Mouse (Mus musculus): ENCODE data around the gene Plin4. TPM values are rescaled to one million over a fixed set of nuclear protein-coding genes. Genes with fewer than 3 reads are reported as not detected.
"Not testable (repeated sequence)": the region's sequence is repeated elsewhere in the genome, so short reads cannot be mapped to it uniquely, and the experiment has no call there.

The Plin4 gene
- total RNA-seq, 2 experiments from 2014 or later, result not detected

DNA sequence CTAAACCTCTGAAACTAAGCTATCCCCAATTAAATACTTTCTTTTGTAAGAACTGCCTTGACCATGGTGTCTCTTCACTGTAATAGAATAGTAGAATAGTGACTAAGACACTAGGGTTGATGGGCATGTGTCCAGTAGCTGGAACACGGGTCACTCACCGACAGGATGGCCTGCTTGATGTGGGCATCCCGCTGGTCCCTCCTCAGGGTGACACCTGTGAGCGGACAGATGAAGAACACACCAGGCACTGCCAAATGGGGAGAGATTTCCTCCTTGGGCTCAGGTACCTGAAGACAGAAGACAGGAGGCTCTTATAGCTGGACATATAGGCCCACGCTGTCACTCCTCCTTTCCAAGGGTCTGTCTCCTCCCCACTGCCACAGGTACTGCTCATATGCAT, 37.4 kb downstream of the Plin4 start:
- ATAC-seq (replicated peaks; ENCODE audit: low FRiP score, poor library complexity, severe bottlenecking), result no peak

DNA sequence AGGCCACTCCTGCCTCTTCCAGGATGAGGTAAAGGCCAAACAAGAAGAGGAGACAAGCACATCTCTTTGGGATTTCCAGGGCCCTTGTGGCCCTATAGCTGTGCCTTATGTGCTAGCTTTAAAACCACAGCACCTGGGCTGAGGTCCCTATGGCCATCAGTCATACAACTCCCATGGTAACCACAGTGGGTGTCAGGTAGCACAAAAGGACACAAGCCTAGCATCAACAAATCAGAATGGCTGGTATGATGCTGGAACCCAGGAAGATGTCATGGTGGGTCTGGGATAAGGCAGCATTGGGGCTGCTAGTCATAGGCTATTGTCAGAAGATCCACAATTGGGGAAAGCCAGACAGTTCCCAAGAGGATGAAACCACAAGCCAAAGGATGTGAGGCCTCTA, 38.5 kb downstream of the Plin4 start:
- no peak for ATAC-seq (replicated peaks; ENCODE audit: low FRiP score, poor library complexity, severe bottlenecking)

DNA sequence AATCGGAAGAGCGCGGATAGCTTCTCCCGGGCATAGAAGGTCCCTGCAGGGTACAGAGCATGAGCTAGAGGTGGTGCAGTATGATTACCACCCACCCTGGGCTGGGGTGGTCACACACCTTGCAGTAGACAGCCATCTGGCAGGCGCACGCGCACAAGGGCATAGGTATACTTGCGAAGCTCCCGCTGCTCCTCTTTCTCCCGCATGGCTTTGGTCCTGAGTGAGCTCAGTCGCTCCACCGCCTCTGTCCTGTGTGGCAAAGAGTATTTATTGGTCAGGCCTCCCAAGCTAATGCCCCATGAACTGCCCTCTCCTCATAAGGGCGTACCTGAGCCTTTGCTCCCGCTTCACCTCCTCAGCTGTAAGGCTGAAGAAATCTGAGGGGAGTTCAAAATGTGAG, 40.5 kb downstream of the Plin4 start:
- no peak for ATAC-seq (replicated peaks; ENCODE audit: low FRiP score, poor library complexity, severe bottlenecking)

DNA sequence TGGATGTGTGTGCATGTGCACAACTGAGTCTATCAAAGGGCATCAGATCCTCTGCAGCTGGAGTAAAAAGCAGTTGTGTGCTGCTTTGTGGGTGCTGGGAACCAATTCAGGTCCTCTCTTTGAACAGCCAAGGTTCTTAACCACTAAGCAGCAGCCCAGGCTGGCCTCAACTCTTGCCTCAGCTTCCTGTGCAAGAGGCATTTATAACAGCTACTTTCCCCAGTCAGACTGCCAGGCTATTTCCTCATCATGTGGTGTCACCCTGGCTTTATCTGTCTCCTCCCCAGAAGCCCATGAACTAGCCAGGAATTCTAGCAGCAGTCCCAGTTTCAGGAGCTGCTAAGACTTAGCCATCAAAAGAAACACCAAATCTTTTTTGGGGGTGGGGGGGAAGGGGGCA, 43.2 kb downstream of the Plin4 start:
- no peak for ATAC-seq (replicated peaks; ENCODE audit: low FRiP score, poor library complexity, severe bottlenecking)

DNA sequence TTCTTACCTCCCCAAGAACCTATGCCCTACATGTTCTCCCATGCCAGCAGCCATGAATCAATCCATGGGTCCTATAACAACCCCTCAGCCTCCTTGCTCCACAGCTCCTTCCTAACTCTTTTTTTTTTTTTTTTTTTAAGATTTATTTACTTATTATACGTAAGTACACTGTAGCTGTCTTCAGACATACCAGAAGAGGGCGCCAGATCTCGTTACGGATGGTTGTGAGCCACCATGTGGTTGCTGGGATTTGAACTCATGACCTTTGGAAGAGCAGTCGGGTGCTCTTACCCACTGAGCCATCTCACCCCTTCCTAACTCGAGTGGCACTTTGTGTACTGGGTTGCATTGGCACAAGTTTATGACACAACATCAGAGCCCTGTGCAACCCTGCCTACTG, 43.9 kb downstream of the Plin4 start:
- not testable (repeated sequence) for ATAC-seq (replicated peaks; ENCODE audit: low FRiP score, poor library complexity, severe bottlenecking)

DNA sequence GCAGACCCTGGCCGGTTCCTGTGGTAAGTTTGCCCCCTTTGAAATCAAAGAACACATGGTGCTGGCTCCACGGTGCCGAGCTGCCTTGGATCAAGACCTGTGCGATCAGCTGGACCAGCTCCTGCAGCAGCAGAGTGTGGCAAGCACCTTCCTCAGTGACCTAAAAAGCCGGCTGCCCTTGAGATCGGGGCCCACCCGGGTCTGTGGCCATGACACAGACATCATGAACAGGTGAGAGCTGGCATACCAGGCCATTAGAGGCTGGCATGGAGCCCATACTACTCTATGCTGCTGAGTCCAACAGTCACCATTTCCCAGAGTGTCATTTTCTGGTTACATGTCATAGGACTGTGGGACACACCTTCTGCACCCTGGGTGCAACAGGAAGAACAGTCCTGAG, 47.5 kb downstream of the Plin4 start:
- ATAC-seq (replicated peaks; ENCODE audit: low FRiP score, poor library complexity, severe bottlenecking), result no peak

DNA sequence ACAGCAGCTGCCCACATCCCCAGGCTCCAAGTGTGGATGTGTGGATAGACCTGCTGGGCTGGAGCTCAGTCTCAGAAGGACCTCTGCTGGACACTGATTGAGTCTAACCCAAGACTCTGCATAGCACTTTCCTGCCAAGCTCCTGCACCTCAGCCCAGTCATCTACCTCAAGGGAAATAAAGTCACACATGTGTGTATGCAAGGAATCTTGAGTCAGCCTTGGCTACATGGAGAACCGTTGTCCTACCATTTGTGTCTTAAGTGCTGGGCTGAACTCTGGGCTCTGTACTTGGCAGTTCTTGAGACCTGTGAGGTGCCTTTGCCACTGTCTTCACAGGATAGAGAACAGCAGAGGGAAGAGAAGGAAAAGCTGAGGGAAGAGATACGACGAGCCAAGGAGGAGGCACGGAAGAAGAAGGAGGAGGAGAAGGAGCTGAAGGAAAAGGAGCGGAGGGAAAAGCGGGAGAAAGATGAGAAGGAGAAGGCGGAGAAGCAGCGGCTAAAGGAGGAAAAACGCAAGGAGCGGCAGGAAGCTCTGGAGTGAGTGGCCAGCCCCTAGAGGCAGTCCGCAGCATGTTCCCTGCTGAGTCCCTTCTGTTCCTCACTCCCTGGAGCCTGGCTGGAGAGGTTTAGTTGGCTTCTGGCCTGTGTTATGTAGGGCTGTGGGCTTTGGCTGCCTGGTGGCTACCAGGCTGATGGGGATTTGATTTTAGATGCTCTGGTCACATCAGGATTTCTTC, 52.1 kb downstream of the Plin4 start:
- ATAC-seq (replicated peaks; ENCODE audit: low FRiP score, poor library complexity, severe bottlenecking), result no peak

DNA sequence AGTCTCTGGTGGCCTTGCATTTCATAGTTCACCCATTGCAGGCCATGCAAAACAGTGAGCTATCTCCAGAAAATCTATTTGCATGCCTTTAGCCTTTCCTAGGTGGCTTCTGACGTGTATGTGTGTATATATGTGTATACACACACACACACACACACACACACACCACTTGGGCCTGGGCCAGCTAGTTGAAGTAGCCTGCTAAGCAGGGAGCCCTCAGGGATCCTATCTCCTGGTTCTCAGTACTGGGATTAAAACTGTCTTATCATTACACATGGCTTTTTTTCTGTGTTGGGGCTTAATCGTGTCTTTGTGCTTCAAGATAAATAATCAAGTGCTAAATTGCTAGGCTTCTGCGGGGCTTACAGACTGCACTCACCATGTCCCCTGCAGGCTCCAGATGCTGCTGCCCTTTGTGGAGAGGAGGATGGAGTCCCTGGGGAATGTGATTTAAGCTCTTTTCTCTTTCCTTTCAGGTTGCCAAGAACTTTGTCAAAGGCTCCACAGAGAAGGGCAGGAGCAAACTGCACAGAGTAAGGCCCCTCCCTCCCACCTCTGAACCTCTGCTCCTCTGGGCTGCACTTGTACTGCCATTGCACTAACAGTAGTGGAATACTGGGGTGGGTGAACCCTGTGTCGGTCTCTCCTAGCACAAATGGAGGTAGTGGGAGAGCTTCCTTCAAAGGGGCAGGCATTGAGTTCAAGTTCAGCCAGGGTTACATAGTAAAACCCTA, 53.5 kb downstream of the Plin4 start:
- ATAC-seq (replicated peaks; ENCODE audit: low FRiP score, poor library complexity, severe bottlenecking), result no peak

DNA sequence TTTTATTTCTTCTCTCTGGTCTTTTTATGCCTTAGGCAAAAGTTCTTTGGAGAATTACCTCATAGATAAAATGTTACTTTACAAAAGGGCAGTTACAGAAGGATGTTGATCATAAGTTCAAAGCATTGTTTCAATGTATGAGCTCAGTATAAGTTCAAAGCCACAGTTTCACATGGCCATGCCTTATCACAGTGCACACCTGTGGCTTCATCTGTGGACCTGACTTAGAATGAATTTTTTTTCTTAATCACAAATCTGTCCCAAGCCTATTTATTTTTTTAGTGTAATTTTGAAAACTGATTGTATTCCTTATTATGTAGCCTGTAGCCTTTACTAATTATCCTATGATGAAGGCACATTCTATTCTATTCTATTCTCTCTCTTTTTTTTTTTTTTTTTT, 54.7 kb downstream of the Plin4 start:
- no peak for ATAC-seq (replicated peaks; ENCODE audit: low FRiP score, poor library complexity, severe bottlenecking)

DNA sequence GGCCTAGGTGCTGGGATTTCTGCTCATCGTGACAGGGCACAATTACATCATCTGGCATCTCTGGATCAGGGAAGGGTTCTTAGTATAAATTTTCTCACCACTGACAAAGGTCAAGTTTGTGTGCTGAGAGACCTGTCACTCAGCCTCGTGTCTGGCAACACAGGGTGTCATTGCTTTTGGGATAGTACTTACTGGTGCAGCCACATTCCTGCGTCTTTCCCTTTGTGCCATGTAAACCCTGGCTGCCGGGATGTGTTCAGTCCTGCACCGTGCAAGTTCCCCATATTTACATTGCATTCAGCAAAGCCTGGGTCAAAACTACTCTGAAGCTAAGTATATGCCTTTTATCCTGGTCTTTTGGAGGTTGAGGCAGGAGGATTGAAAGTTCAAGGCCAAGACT, 58.2 kb downstream of the Plin4 start:
- no peak for ATAC-seq (replicated peaks; ENCODE audit: low FRiP score, poor library complexity, severe bottlenecking)

Other genes starting within 250 kb of the Plin4 start
- gene Zfp119a, start 230.9 kb downstream of the Plin4 start, total RNA-seq (2015; ENCODE audit: low replicate concordance), result 4.6 TPM in 1 of 2 replicates, not detected in the other
- gene Zfp119a, start 230.9 kb downstream of the Plin4 start, total RNA-seq (2017; ENCODE audit: low replicate concordance), result 1.1 TPM in 1 of 2 replicates, not detected in the other
- gene Zfp959, start 217.7 kb downstream of the Plin4 start, total RNA-seq (2015; ENCODE audit: low replicate concordance), result 7.5 and 15.9 TPM in 2 replicates
- 1.4 and 6.3 TPM in 2 replicates for gene Zfp959, start 217.7 kb downstream of the Plin4 start, total RNA-seq (2017; ENCODE audit: low replicate concordance)
- gene Zfp119b, start 160.3 kb downstream of the Plin4 start, total RNA-seq (2015; ENCODE audit: low replicate concordance), result 2.9 TPM in 1 of 2 replicates, not detected in the other
- 2.6 and 5.0 TPM in 2 replicates for gene Zfp119b, start 160.3 kb downstream of the Plin4 start, total RNA-seq (2017; ENCODE audit: low replicate concordance)
- 6.1 and 9.4 TPM in 2 replicates for gene Ebi3, start 157.2 kb downstream of the Plin4 start, total RNA-seq (2015; ENCODE audit: low replicate concordance)
- 4.9 and 5.4 TPM in 2 replicates for gene Ebi3, start 157.2 kb downstream of the Plin4 start, total RNA-seq (2017; ENCODE audit: low replicate concordance)
- gene Yju2, start 150.7 kb downstream of the Plin4 start, total RNA-seq (2015; ENCODE audit: low replicate concordance), result 1.0 and 14.0 TPM in 2 replicates
- gene Yju2, start 150.7 kb downstream of the Plin4 start, total RNA-seq (2017; ENCODE audit: low replicate concordance), result 5.7 and 10.5 TPM in 2 replicates
- not detected in 2 replicates for gene Shd, start 139.3 kb downstream of the Plin4 start, total RNA-seq (2015; ENCODE audit: low replicate concordance)
- gene Shd, start 139.3 kb downstream of the Plin4 start, total RNA-seq (2017; ENCODE audit: low replicate concordance), result not detected in 2 replicates
- gene Fsd1, start 123.3 kb downstream of the Plin4 start, total RNA-seq (2015; ENCODE audit: low replicate concordance), result not detected in 2 replicates
- not detected in 2 replicates for gene Fsd1, start 123.3 kb downstream of the Plin4 start, total RNA-seq (2017; ENCODE audit: low replicate concordance)
- not detected in 2 replicates for gene Stap2, start 104.2 kb downstream of the Plin4 start, total RNA-seq (2015; ENCODE audit: low replicate concordance)
- gene Stap2, start 104.2 kb downstream of the Plin4 start, total RNA-seq (2017; ENCODE audit: low replicate concordance), result 1.3 TPM in 1 of 2 replicates, not detected in the other
- 3.3 and 5.4 TPM in 2 replicates for gene Mpnd, start 104.1 kb downstream of the Plin4 start, total RNA-seq (2015; ENCODE audit: low replicate concordance)
- gene Mpnd, start 104.1 kb downstream of the Plin4 start, total RNA-seq (2017; ENCODE audit: low replicate concordance), result 6.1 and 7.8 TPM in 2 replicates
- gene Sh3gl1, start 73.2 kb downstream of the Plin4 start, total RNA-seq (2015; ENCODE audit: low replicate concordance), result 7.5 and 10.9 TPM in 2 replicates
- gene Sh3gl1, start 73.2 kb downstream of the Plin4 start, total RNA-seq (2017; ENCODE audit: low replicate concordance), result 10.0 and 11.4 TPM in 2 replicates
- 6.1 and 16.3 TPM in 2 replicates for gene Chaf1a, start 69.4 kb downstream of the Plin4 start, total RNA-seq (2015; ENCODE audit: low replicate concordance)
- gene Chaf1a, start 69.4 kb downstream of the Plin4 start, total RNA-seq (2017; ENCODE audit: low replicate concordance), result 18.5 and 25.2 TPM in 2 replicates
- gene Ubxn6, start 34.8 kb downstream of the Plin4 start, total RNA-seq (2015; ENCODE audit: low replicate concordance), result 3.1 and 3.6 TPM in 2 replicates
- 5.3 and 15.2 TPM in 2 replicates for gene Ubxn6, start 34.8 kb downstream of the Plin4 start, total RNA-seq (2017; ENCODE audit: low replicate concordance)
- 20.0 and 61.4 TPM in 2 replicates for gene Hdgfl2, start 30.2 kb downstream of the Plin4 start, total RNA-seq (2015; ENCODE audit: low replicate concordance)
- 46.6 and 75.3 TPM in 2 replicates for gene Hdgfl2, start 30.2 kb downstream of the Plin4 start, total RNA-seq (2017; ENCODE audit: low replicate concordance)
- gene Plin5, start 7.8 kb upstream of the Plin4 start, total RNA-seq (2015; ENCODE audit: low replicate concordance), result 0.58 TPM in 1 of 2 replicates, not detected in the other
- 0.60 and 0.98 TPM in 2 replicates for gene Plin5, start 7.8 kb upstream of the Plin4 start, total RNA-seq (2017; ENCODE audit: low replicate concordance)
- gene Lrg1, start 12.2 kb upstream of the Plin4 start, total RNA-seq (2015; ENCODE audit: low replicate concordance), result 6.7 and 9.4 TPM in 2 replicates
- 4.5 and 11.8 TPM in 2 replicates for gene Lrg1, start 12.2 kb upstream of the Plin4 start, total RNA-seq (2017; ENCODE audit: low replicate concordance)
- gene Sema6b, start 30.5 kb upstream of the Plin4 start, total RNA-seq (2015; ENCODE audit: low replicate concordance), result 0.19 TPM in 1 of 2 replicates, not detected in the other
- gene Sema6b, start 30.5 kb upstream of the Plin4 start, total RNA-seq (2017; ENCODE audit: low replicate concordance), result 0.56 and 1.4 TPM in 2 replicates
- 0.38 and 0.84 TPM in 2 replicates for gene Tnfaip8l1, start 52.7 kb upstream of the Plin4 start, total RNA-seq (2015; ENCODE audit: low replicate concordance)
- 0.28 TPM in 1 of 2 replicates, not detected in the other for gene Tnfaip8l1, start 52.7 kb upstream of the Plin4 start, total RNA-seq (2017; ENCODE audit: low replicate concordance)
- gene Mydgf, start 74.1 kb upstream of the Plin4 start, total RNA-seq (2015; ENCODE audit: low replicate concordance), result 7.9 and 20.5 TPM in 2 replicates
- gene Mydgf, start 74.1 kb upstream of the Plin4 start, total RNA-seq (2017; ENCODE audit: low replicate concordance), result 12.0 and 14.9 TPM in 2 replicates
- 9.8 and 11.5 TPM in 2 replicates for gene Dpp9, start 109.1 kb upstream of the Plin4 start, total RNA-seq (2015; ENCODE audit: low replicate concordance)
- gene Dpp9, start 109.1 kb upstream of the Plin4 start, total RNA-seq (2017; ENCODE audit: low replicate concordance), result 5.2 TPM in 2 replicates
- gene Fem1a, start 147.0 kb upstream of the Plin4 start, total RNA-seq (2015; ENCODE audit: low replicate concordance), result 2.7 TPM in 2 replicates
- gene Fem1a, start 147.0 kb upstream of the Plin4 start, total RNA-seq (2017; ENCODE audit: low replicate concordance), result 4.9 and 5.3 TPM in 2 replicates
- gene Ticam1, start 167.0 kb upstream of the Plin4 start, total RNA-seq (2015; ENCODE audit: low replicate concordance), result 2.5 and 5.0 TPM in 2 replicates
- 1.3 and 2.8 TPM in 2 replicates for gene Ticam1, start 167.0 kb upstream of the Plin4 start, total RNA-seq (2017; ENCODE audit: low replicate concordance)
- 3.1 and 4.0 TPM in 2 replicates for gene Plin3, start 183.1 kb upstream of the Plin4 start, total RNA-seq (2015; ENCODE audit: low replicate concordance)
- gene Plin3, start 183.1 kb upstream of the Plin4 start, total RNA-seq (2017; ENCODE audit: low replicate concordance), result 5.4 and 5.9 TPM in 2 replicates
- gene Arrdc5, start 190.5 kb upstream of the Plin4 start, total RNA-seq (2015; ENCODE audit: low replicate concordance), result not detected in 2 replicates
- not detected in 2 replicates for gene Arrdc5, start 190.5 kb upstream of the Plin4 start, total RNA-seq (2017; ENCODE audit: low replicate concordance)
- 34.4 and 53.7 TPM in 2 replicates for gene Uhrf1, start 193.5 kb upstream of the Plin4 start, total RNA-seq (2015; ENCODE audit: low replicate concordance)
- gene Uhrf1, start 193.5 kb upstream of the Plin4 start, total RNA-seq (2017; ENCODE audit: low replicate concordance), result 66.2 and 103 TPM in 2 replicates
- 1.7 and 5.0 TPM in 2 replicates for gene Kdm4b, start 216.3 kb upstream of the Plin4 start, total RNA-seq (2015; ENCODE audit: low replicate concordance)
- gene Kdm4b, start 216.3 kb upstream of the Plin4 start, total RNA-seq (2017; ENCODE audit: low replicate concordance), result 2.9 and 3.5 TPM in 2 replicates